Mouse (Mus musculus): ENCODE results near the gene Atf3.

Atf3 gene

GRCm38 (mm10) chr1:191217939-191218338 is at the start of gene Atf3:
Gene Atf3 (minus strand): TSS chr1:191218039.
- no peak for DNase-seq (ENCODE audit: low spot score in 2 of 2)

- DNase-seq (ENCODE audit: low spot score in 2 of 2), result no peak
Measured at GRCm38 (mm10) chr1:191267162-191267561, 49.3 kb upstream of the Atf3 start.

GRCm38 (mm10) chr1:191263471-191263870 is 45.6 kb upstream of the Atf3 start:
- no peak for DNase-seq (ENCODE audit: low spot score in 2 of 2)

- DNase-seq (ENCODE audit: low spot score in 2 of 2), result no peak
Measured at GRCm38 (mm10) chr1:191261861-191262260, 44.0 kb upstream of the Atf3 start.

GRCm38 (mm10) chr1:191259661-191260060 is 41.8 kb upstream of the Atf3 start:
- DNase-seq (ENCODE audit: low spot score in 2 of 2), result no peak

- DNase-seq (ENCODE audit: low spot score in 2 of 2), result peak in 1 of 2 experiments; percentile 30
Measured at GRCm38 (mm10) chr1:191259121-191259520, 41.3 kb upstream of the Atf3 start.

GRCm38 (mm10) chr1:191258521-191258920 is 40.7 kb upstream of the Atf3 start:
- DNase-seq (ENCODE audit: low spot score in 2 of 2), result no peak

- DNase-seq (ENCODE audit: low spot score in 2 of 2), result no peak
Measured at GRCm38 (mm10) chr1:191257981-191258380, 40.1 kb upstream of the Atf3 start.

- no peak for DNase-seq (ENCODE audit: low spot score in 2 of 2)
Measured at GRCm38 (mm10) chr1:191257351-191257771, 39.5 kb upstream of the Atf3 start.

GRCm38 (mm10) chr1:191256566-191257350 is 38.9 kb upstream of the Atf3 start:
- no peak for DNase-seq (ENCODE audit: low spot score in 2 of 2)

- DNase-seq (ENCODE audit: low spot score in 2 of 2), result no peak
Measured at GRCm38 (mm10) chr1:191256134-191256533, 38.3 kb upstream of the Atf3 start.

GRCm38 (mm10) chr1:191254448-191254847 is 36.6 kb upstream of the Atf3 start:
- DNase-seq (ENCODE audit: low spot score in 2 of 2), result peak; percentile 19 to 32

- no peak for DNase-seq (ENCODE audit: low spot score in 2 of 2)
Measured at GRCm38 (mm10) chr1:191253636-191254035, 35.8 kb upstream of the Atf3 start.

GRCm38 (mm10) chr1:191249975-191250374 is 32.1 kb upstream of the Atf3 start:
- DNase-seq (ENCODE audit: low spot score in 2 of 2), result no peak

- DNase-seq (ENCODE audit: low spot score in 2 of 2), result no peak
Measured at GRCm38 (mm10) chr1:191248423-191248822, 30.6 kb upstream of the Atf3 start.

GRCm38 (mm10) chr1:191247561-191247960 is 29.7 kb upstream of the Atf3 start:
- no peak for DNase-seq (ENCODE audit: low spot score in 2 of 2)

- no peak for DNase-seq (ENCODE audit: low spot score in 2 of 2)
Measured at GRCm38 (mm10) chr1:191243855-191244254, 26.0 kb upstream of the Atf3 start.

GRCm38 (mm10) chr1:191242065-191242698 is 24.3 kb upstream of the Atf3 start:
- no peak for DNase-seq (ENCODE audit: low spot score in 2 of 2)

GRCm38 (mm10) chr1:191241574-191241973 is 23.7 kb upstream of the Atf3 start:
- no peak for DNase-seq (ENCODE audit: low spot score in 2 of 2)

- DNase-seq (ENCODE audit: low spot score in 2 of 2), result no peak
Measured at GRCm38 (mm10) chr1:191239602-191240001, 21.8 kb upstream of the Atf3 start.

GRCm38 (mm10) chr1:191235788-191236542 is 18.1 kb upstream of the Atf3 start:
- DNase-seq (ENCODE audit: low spot score in 2 of 2), result no peak

- DNase-seq (ENCODE audit: low spot score in 2 of 2), result no peak
Measured at GRCm38 (mm10) chr1:191234837-191235236, 17.0 kb upstream of the Atf3 start.
